Mouse (Mus musculus): ENCODE measurements around the gene H6pd.

DNA sequence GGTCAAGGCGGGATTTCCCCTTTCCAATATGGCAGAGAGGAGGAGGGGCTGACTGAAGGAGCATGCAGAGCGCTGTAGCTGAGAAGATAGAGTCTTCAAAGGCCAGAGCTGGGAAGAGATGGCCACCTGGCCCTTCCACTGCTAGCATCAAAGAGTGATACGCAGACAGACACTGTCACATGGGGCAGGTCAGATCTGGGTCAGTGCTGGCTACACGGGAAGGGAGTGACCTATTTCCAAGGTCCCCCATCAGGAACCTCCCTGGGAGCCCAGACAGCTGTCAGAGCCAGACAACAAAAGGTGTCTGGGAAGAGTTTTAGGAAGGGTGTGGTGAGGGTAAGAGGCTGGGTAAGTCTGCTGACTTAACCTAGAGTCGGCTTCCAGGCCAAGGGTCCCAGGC is 71.9 kb downstream of the H6pd start:
- TF ChIP-seq POLR2A (IDR thresholded peaks at IDR 0.05; ENCODE audit: low read depth, low read length) (no peak), CTCF (IDR thresholded peaks at IDR 0.05; ENCODE audit: extremely low read depth, insufficient read length, insufficient replicate concordance, low read depth, low read length) (no peak)
